Mouse (Mus musculus): ENCODE data around the gene Ten1. TPM values are rescaled to one million over a fixed set of nuclear protein-coding genes. Genes with fewer than 3 reads are reported as not detected.

Ten1 gene
- polyA plus RNA-seq, 2 experiments = 44.2 to 70.5 TPM

- TF ChIP-seq POLR2A (IDR thresholded peaks at IDR 0.05; ENCODE audit: borderline replicate concordance, extremely low read depth, insufficient read depth, insufficient read length) = no peak
- no peak overlapping the region for H3K4me2 ChIP-seq (replicated peaks; ENCODE audit: low read depth, low read length, severe bottlenecking)
- no peak for ATAC-seq (ENCODE audit: low FRiP score, low read depth)
- WGBS = 84% methylated on average over 3 of the region's 3 CpGs
- no peaks in the 10 kb centered on the region for H3K9me3 ChIP-seq (ENCODE audit: control insufficient read depth, low read length)
- no peaks in the 10 kb centered on the region for H3K27me3 ChIP-seq (ENCODE audit: control insufficient read depth, insufficient read depth, low read length)
- no peaks in the 10 kb centered on the region for H3K4me1 ChIP-seq (ENCODE audit: control insufficient read depth, insufficient read depth, low read length)
- peaks cover 95% of the 10 kb centered on the region for H3K36me3 ChIP-seq (ENCODE audit: control insufficient read depth, insufficient read depth, low read length)
- no peak overlapping the region for H3K9ac ChIP-seq (ENCODE audit: low read depth, low read length, severe bottlenecking)
- no peak overlapping the region for H3K4me3 ChIP-seq (replicated peaks; ENCODE audit: low read length)
- H3K27ac ChIP-seq (replicated peaks; ENCODE audit: low read depth, low read length) = no peak overlapping the region
- DNase-seq (ENCODE audit: low spot score) = no peak
These were observed 54.5 kb downstream of the Ten1 start for GRCm38 (mm10) chr11:116253076-116253600.

- no peaks in the 10 kb centered on the region for H3K4me1 ChIP-seq (ENCODE audit: control insufficient read depth, insufficient read depth, low read length)
- H3K9me3 ChIP-seq (ENCODE audit: control insufficient read depth, low read length) = no peaks in the 10 kb centered on the region
- H3K27ac ChIP-seq (replicated peaks; ENCODE audit: low read depth, low read length) = no peak overlapping the region
- H3K27me3 ChIP-seq (ENCODE audit: control insufficient read depth, insufficient read depth, low read length) = no peaks in the 10 kb centered on the region
- TF ChIP-seq POLR2A (IDR thresholded peaks at IDR 0.05; ENCODE audit: borderline replicate concordance, extremely low read depth, insufficient read depth, insufficient read length) = no peak
- DNase-seq (ENCODE audit: low spot score) (no peak), ATAC-seq (ENCODE audit: low FRiP score, low read depth) (no peak)
- no peak overlapping the region for H3K4me2 ChIP-seq (replicated peaks; ENCODE audit: low read depth, low read length, severe bottlenecking)
- no peak overlapping the region for H3K4me3 ChIP-seq (replicated peaks; ENCODE audit: low read length)
- 78% methylated on average over 9 of the region's 9 CpGs for WGBS
- H3K36me3 ChIP-seq (ENCODE audit: control insufficient read depth, insufficient read depth, low read length) = peaks cover 95% of the 10 kb centered on the region
- H3K9ac ChIP-seq (ENCODE audit: low read depth, low read length, severe bottlenecking) = no peak overlapping the region
These were observed 56.0 kb downstream of the Ten1 start for GRCm38 (mm10) chr11:116254627-116255026.

GRCm38 (mm10) chr11:116255090-116255981 lies 56.7 kb downstream of the Ten1 start:
- Histone ChIP-seq H3K4me3 (replicated peaks; ENCODE audit: low read length) (no peak overlapping the region), H3K27me3 (ENCODE audit: control insufficient read depth, insufficient read depth, low read length) (no peaks in the 10 kb centered on the region), H3K9ac (ENCODE audit: low read depth, low read length, severe bottlenecking) (0 out of 2 replicates have a peak overlapping the region, but pooled peaks have one; percentile 7), H3K4me1 (ENCODE audit: control insufficient read depth, insufficient read depth, low read length) (no peaks in the 10 kb centered on the region), H3K27ac (replicated peaks; ENCODE audit: low read depth, low read length) (no peak overlapping the region), H3K36me3 (ENCODE audit: control insufficient read depth, insufficient read depth, low read length) (peaks cover 95% of the 10 kb centered on the region), H3K4me2 (replicated peaks; ENCODE audit: low read depth, low read length, severe bottlenecking) (no peak overlapping the region), H3K9me3 (ENCODE audit: control insufficient read depth, low read length) (no peaks in the 10 kb centered on the region)
- no peak for TF ChIP-seq POLR2A (IDR thresholded peaks at IDR 0.05; ENCODE audit: borderline replicate concordance, extremely low read depth, insufficient read depth, insufficient read length)
- WGBS = 82% methylated on average over 22 of the region's 22 CpGs
- DNase-seq (ENCODE audit: low spot score) (no peak), ATAC-seq (ENCODE audit: low FRiP score, low read depth) (no peak)

GRCm38 (mm10) chr11:116255982-116256675 lies 57.5 kb downstream of the Ten1 start:
- H3K4me2 ChIP-seq (replicated peaks; ENCODE audit: low read depth, low read length, severe bottlenecking) = no peak overlapping the region
- no peak for ATAC-seq (ENCODE audit: low FRiP score, low read depth)
- no peaks in the 10 kb centered on the region for H3K9me3 ChIP-seq (ENCODE audit: control insufficient read depth, low read length)
- H3K27ac ChIP-seq (replicated peaks; ENCODE audit: low read depth, low read length) = no peak overlapping the region
- 77% methylated on average over 9 of the region's 9 CpGs for WGBS
- no peaks in the 10 kb centered on the region for H3K27me3 ChIP-seq (ENCODE audit: control insufficient read depth, insufficient read depth, low read length)
- no peak overlapping the region for H3K4me3 ChIP-seq (replicated peaks; ENCODE audit: low read length)
- DNase-seq (ENCODE audit: low spot score) = no peak
- H3K9ac ChIP-seq (ENCODE audit: low read depth, low read length, severe bottlenecking) = no peak overlapping the region
- H3K4me1 ChIP-seq (ENCODE audit: control insufficient read depth, insufficient read depth, low read length) = no peaks in the 10 kb centered on the region
- TF ChIP-seq POLR2A (IDR thresholded peaks at IDR 0.05; ENCODE audit: borderline replicate concordance, extremely low read depth, insufficient read depth, insufficient read length) = no peak
- H3K36me3 ChIP-seq (ENCODE audit: control insufficient read depth, insufficient read depth, low read length) = peaks cover 95% of the 10 kb centered on the region

GRCm38 (mm10) chr11:116259461-116259860 lies 60.8 kb downstream of the Ten1 start:
- Histone ChIP-seq H3K4me3 (replicated peaks; ENCODE audit: low read length) (no peak overlapping the region), H3K4me2 (replicated peaks; ENCODE audit: low read depth, low read length, severe bottlenecking) (no peak overlapping the region), H3K9me3 (ENCODE audit: control insufficient read depth, low read length) (no peaks in the 10 kb centered on the region), H3K27me3 (ENCODE audit: control insufficient read depth, insufficient read depth, low read length) (no peaks in the 10 kb centered on the region), H3K9ac (ENCODE audit: low read depth, low read length, severe bottlenecking) (no peak overlapping the region), H3K36me3 (ENCODE audit: control insufficient read depth, insufficient read depth, low read length) (peaks cover 95% of the 10 kb centered on the region), H3K27ac (replicated peaks; ENCODE audit: low read depth, low read length) (no peak overlapping the region), H3K4me1 (ENCODE audit: control insufficient read depth, insufficient read depth, low read length) (no peaks in the 10 kb centered on the region)
- WGBS = 88% methylated on average over 8 of the region's 8 CpGs
- ATAC-seq (ENCODE audit: low FRiP score, low read depth) (no peak), DNase-seq (ENCODE audit: low spot score) (no peak)
- no peak for TF ChIP-seq POLR2A (IDR thresholded peaks at IDR 0.05; ENCODE audit: borderline replicate concordance, extremely low read depth, insufficient read depth, insufficient read length)

Data from limb, embryonic 14.5 days (tissue).